12 mouse cellular contexts compared by ENCODE assay signal in genomic region chr11:12215582-12215981, GRCm38 (mm10).
"Had no signal": no experiment of that assay in that cellular context is flagged by ENCODE, and none has a peak within 500 bp of the region (broad histone marks: within the 10 kb centered on the region; RNA-seq: fewer than 3 reads in every experiment).

No protein-coding gene starts in this region.

- H3K36me3 ChIP-seq: limb, embryonic 13.5 days; midbrain, embryonic 10.5 days; neural tube, embryonic 12.5 days had no signal

- H3K9ac ChIP-seq: limb, embryonic 13.5 days; neural tube, embryonic 12.5 days had no signal

- H3K27ac ChIP-seq: layer of hippocampus, adult 2 months; limb, embryonic 13.5 days; midbrain, embryonic 10.5 days; neural tube, embryonic 12.5 days had no signal

- H3K4me3 ChIP-seq: layer of hippocampus, adult 2 months; limb, embryonic 13.5 days; midbrain, embryonic 10.5 days; neural tube, embryonic 12.5 days had no signal

- H3K4me2 ChIP-seq: limb, embryonic 13.5 days; neural tube, embryonic 12.5 days had no signal

- H3K4me1 ChIP-seq: limb, embryonic 13.5 days; midbrain, embryonic 10.5 days; neural tube, embryonic 12.5 days had no signal

- H3K9me3 ChIP-seq: limb, embryonic 13.5 days; midbrain, embryonic 10.5 days; neural tube, embryonic 12.5 days had no signal

- H3K27me3 ChIP-seq: limb, embryonic 13.5 days; neural tube, embryonic 12.5 days had no signal

- DNase-seq: kidney, adult 11 months; kidney, postnatal 10 days; kidney, postnatal 4 days; left cerebral cortex, postnatal 4 days; lung, adult 18-20 months; lung, postnatal 36 days; midbrain, embryonic 14.5 days; thymus, postnatal 36 days had no signal
